Mouse (Mus musculus) liver, postnatal 0 days (tissue): ENCODE measurements around the gene Pip4k2c.

Experiments
- CTCF ChIP-seq: sonication (generic); IDR thresholded peaks from 2 replicates; pipeline ENCODE4 v1.5.1; 2016; ENCODE audit warnings: antibody characterized with exemption, low read depth
- EP300 ChIP-seq: IDR thresholded peaks from 2 replicates; pipeline ENCODE4 v1.6.1; 2016; ENCODE audit warnings: antibody characterized with exemption, low read depth, mild to moderate bottlenecking

- no peak for TF ChIP-seq EP300
- TF ChIP-seq CTCF, result peak; percentile 91
These were observed 17.5 kb upstream of the Pip4k2c start for GRCm38 (mm10) chr10:127228897-127229296.
